Mouse (Mus musculus): ENCODE data around the gene Gid8. TPM values are rescaled to one million over a fixed set of nuclear protein-coding genes. Genes with fewer than 3 reads are reported as not detected.

Gene Gid8
- total and polyA plus RNA-seq, 2 experiments from 2014 or later, result 43.6 to 44.5 TPM

DNA sequence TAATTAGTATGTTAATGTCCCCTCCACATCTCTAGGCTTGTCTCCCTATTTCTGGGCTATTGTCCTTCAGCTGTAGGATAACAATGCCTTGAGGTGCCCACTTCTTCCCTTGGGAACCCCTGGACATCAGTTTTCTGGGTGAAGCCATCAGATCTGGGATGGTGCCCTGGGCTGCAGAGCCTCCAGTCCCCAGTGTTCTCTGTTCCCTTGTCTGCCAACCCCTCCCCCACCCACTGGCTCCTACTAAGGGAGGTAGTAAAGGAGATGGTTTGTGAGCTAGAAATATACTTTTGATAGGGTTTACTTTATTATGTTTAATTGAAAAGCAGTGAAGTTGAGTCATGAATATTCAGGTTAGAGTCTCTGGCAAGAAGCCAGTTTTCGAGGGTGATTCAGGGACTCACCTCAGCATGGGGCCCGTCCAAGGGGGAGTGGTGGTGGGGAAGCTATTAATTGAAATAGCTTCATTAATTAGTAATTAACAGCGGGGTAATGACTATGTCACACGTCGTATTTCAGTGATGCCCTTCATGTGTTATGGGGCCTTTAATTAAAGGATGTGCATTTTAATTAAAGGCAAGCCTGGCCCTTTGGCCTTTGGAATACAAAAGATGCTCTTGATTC lies 36.8 kb downstream of the Gid8 start:
- ATAC-seq (ENCODE audit: low FRiP score) (no peak), DNase-seq (ENCODE audit: low spot score) (no peak)
- no peaks in the 10 kb centered on the region for H3K4me1 ChIP-seq (ENCODE audit: insufficient read depth, low read length)
- H3K27me3 ChIP-seq (ENCODE audit: insufficient read depth, low read length), result 0 out of 2 replicates have a peak, but pooled peaks cover 3% of the 10 kb centered on the region
- no peaks in the 10 kb centered on the region for H3K36me3 ChIP-seq (ENCODE audit: insufficient read depth, low read length)
- 33% methylated on average over 5 of the region's 5 CpGs for WGBS
- H3K4me2 ChIP-seq (ENCODE audit: low read depth, low read length, poor library complexity, severe bottlenecking), result no peak overlapping the region
- no peak overlapping the region for H3K9ac ChIP-seq (replicated peaks; ENCODE audit: low read length, poor library complexity, severe bottlenecking)
- TF ChIP-seq CTCF (IDR thresholded peaks at IDR 0.05), result no peak
- no peaks in the 10 kb centered on the region for H3K9me3 ChIP-seq (ENCODE audit: low read length)
- no peak overlapping the region for H3K4me3 ChIP-seq (ENCODE audit: low read depth, low read length)
- no peak overlapping the region for H3K27ac ChIP-seq (ENCODE audit: low read depth, low read length)

DNA sequence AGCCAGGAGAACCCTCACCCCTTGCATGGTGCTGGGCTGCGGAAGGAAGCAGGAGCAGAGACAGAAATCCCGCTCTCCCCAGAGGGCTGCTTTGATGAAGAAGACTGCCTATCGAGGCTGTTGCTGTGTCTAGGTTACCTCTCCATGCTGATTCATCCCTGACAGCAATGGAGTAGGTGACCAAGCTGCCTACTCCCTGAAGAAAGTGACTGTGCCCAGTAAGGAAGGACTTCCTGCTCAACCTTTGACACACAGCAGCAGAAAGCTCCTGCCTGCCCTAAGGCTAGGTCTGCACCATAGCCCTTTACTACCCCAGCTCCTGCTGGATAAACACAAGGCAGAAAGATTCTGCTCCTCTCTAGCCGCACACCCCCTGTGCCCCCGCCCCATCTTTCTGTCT lies 39.0 kb downstream of the Gid8 start:
- Histone ChIP-seq H3K4me2 (ENCODE audit: low read depth, low read length, poor library complexity, severe bottlenecking) (no peak overlapping the region), H3K4me1 (ENCODE audit: insufficient read depth, low read length) (no peaks in the 10 kb centered on the region), H3K27ac (ENCODE audit: low read depth, low read length) (no peak overlapping the region), H3K27me3 (ENCODE audit: insufficient read depth, low read length) (0 out of 2 replicates have a peak, but pooled peaks cover 3% of the 10 kb centered on the region), H3K36me3 (ENCODE audit: insufficient read depth, low read length) (no peaks in the 10 kb centered on the region), H3K4me3 (ENCODE audit: low read depth, low read length) (no peak overlapping the region), H3K9ac (replicated peaks; ENCODE audit: low read length, poor library complexity, severe bottlenecking) (0 out of 2 replicates have a peak overlapping the region, but pooled peaks have one; percentile 8), H3K9me3 (ENCODE audit: low read length) (no peaks in the 10 kb centered on the region)
- 58% methylated on average over 5 of the region's 5 CpGs for WGBS
- DNase-seq (ENCODE audit: low spot score) (no peak), ATAC-seq (ENCODE audit: low FRiP score) (no peak)
- TF ChIP-seq CTCF (IDR thresholded peaks at IDR 0.05), result no peak

DNA sequence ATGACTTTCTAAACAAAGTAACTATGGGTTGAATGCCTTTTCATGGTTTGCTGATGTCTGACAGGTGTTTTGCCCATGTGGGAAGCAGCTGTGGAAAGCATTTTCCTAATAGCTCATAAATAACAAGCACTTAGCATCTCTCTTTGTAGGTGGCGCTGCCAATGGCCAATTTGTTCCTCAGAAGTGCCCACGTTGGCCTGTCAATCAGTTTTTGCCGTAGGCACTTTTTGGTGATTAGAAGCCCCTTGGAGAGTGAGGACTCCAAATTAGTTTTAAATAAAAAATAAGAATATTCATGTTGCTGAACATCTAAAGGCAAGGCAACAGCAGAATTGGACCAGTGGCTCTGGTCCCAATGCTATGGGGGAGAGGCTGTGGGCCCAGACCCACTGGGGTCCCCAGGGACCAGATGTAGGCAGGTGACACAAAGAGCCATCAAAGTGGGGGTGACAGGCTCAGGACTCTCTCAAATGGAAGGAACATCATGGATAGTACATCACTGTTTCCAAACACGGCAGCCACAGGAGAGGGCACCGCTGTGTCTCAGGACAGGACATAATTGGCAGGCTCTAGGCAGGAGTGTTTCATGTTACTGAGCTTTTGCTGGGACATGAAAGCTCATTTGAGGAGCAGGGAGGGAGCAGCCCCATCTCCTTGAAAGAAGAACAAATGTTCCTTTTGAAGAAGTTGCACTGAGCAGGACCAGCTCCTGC lies 45.2 kb downstream of the Gid8 start:
- Histone ChIP-seq H3K9ac (replicated peaks; ENCODE audit: low read length, poor library complexity, severe bottlenecking) (no peak overlapping the region), H3K4me3 (ENCODE audit: low read depth, low read length) (no peak overlapping the region), H3K36me3 (ENCODE audit: insufficient read depth, low read length) (no peaks in the 10 kb centered on the region), H3K27ac (ENCODE audit: low read depth, low read length) (no peak overlapping the region), H3K9me3 (ENCODE audit: low read length) (no peaks in the 10 kb centered on the region), H3K4me1 (ENCODE audit: insufficient read depth, low read length) (0 out of 2 replicates have a peak, but pooled peaks cover 5% of the 10 kb centered on the region), H3K27me3 (ENCODE audit: insufficient read depth, low read length) (peaks cover 6% of the 10 kb centered on the region; the same call in 1 of the 2 replicates), H3K4me2 (ENCODE audit: low read depth, low read length, poor library complexity, severe bottlenecking) (no peak overlapping the region)
- 45% methylated on average over 5 of the region's 5 CpGs for WGBS
- 0 out of 2 replicates have a peak, but pooled peaks have one; percentile 6 for TF ChIP-seq CTCF (IDR thresholded peaks at IDR 0.05)
- DNase-seq (ENCODE audit: low spot score) (peak; percentile 43), ATAC-seq (ENCODE audit: low FRiP score) (0 out of 2 replicates have a peak, but pooled peaks have one; percentile 38)

DNA sequence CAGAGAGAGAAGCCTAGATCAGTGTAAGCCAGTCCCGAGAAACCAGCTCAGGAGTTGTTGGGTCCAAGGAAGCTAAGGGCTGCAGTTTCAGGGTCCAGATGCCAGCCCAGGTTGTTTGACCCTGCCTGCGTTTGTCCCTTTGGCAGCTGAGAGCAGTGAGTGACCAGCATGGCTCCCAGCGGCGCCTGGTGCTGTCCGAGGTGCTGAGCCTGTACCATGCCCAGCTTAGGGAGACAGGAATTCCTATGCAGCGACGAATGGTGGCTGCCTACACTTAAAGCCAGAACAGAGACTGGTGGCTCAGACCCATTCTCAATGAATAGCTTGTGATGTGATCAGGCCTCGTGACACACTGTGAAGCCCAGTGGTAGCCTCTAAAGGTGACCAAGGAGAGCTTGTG lies 46.0 kb downstream of the Gid8 start:
- DNase-seq (ENCODE audit: low spot score), result peak; percentile 17
- Histone ChIP-seq H3K36me3 (ENCODE audit: insufficient read depth, low read length) (no peaks in the 10 kb centered on the region), H3K27me3 (ENCODE audit: insufficient read depth, low read length) (peaks cover 6% of the 10 kb centered on the region; the same call in 1 of the 2 replicates), H3K4me2 (ENCODE audit: low read depth, low read length, poor library complexity, severe bottlenecking) (no peak overlapping the region), H3K9ac (replicated peaks; ENCODE audit: low read length, poor library complexity, severe bottlenecking) (no peak overlapping the region), H3K4me3 (ENCODE audit: low read depth, low read length) (no peak overlapping the region), H3K27ac (ENCODE audit: low read depth, low read length) (no peak overlapping the region), H3K9me3 (ENCODE audit: low read length) (no peaks in the 10 kb centered on the region), H3K4me1 (ENCODE audit: insufficient read depth, low read length) (0 out of 2 replicates have a peak, but pooled peaks cover 5% of the 10 kb centered on the region)
- ATAC-seq (ENCODE audit: low FRiP score), result no peak
- no peak for TF ChIP-seq CTCF (IDR thresholded peaks at IDR 0.05)
- 11% methylated on average over 8 of the region's 8 CpGs for WGBS

DNA sequence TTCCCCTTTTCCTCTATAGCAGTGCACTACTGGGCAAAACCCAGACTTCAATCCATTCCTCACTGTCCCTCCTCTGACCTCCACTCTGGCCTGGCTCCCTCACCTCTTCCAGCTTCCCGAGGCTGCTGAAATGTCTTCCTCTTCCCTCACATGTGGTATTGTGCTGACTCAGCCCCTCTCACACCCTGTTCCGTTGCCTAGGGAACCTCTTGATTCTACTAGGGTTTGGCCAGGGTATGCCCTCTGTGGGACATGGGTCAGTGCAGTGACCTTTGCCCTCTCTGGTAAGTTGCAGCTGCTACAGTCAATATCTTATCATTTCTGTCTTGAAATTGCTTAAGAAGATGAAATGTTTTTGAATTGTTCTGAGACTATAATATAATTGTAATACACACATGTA lies 46.9 kb downstream of the Gid8 start:
- no peak for TF ChIP-seq CTCF (IDR thresholded peaks at IDR 0.05)
- H3K36me3 ChIP-seq (ENCODE audit: insufficient read depth, low read length), result no peaks in the 10 kb centered on the region
- H3K27ac ChIP-seq (ENCODE audit: low read depth, low read length), result no peak overlapping the region
- no peak overlapping the region for H3K4me2 ChIP-seq (ENCODE audit: low read depth, low read length, poor library complexity, severe bottlenecking)
- 33% methylated on average over 2 of the region's 2 CpGs for WGBS
- H3K4me3 ChIP-seq (ENCODE audit: low read depth, low read length), result no peak overlapping the region
- ATAC-seq (ENCODE audit: low FRiP score) (no peak), DNase-seq (ENCODE audit: low spot score) (no peak)
- peaks cover 6% of the 10 kb centered on the region; the same call in 1 of the 2 replicates for H3K27me3 ChIP-seq (ENCODE audit: insufficient read depth, low read length)
- no peak overlapping the region for H3K9ac ChIP-seq (replicated peaks; ENCODE audit: low read length, poor library complexity, severe bottlenecking)
- 0 out of 2 replicates have a peak, but pooled peaks cover 5% of the 10 kb centered on the region for H3K4me1 ChIP-seq (ENCODE audit: insufficient read depth, low read length)
- H3K9me3 ChIP-seq (ENCODE audit: low read length), result no peaks in the 10 kb centered on the region

Measured in midbrain, postnatal 0 days (tissue).